Mouse (Mus musculus) E14TG2a.4 (cell line): ENCODE results near the gene Ihh.

Source experiments
- CTCF ChIP-seq: conservative IDR thresholded peaks from 2 replicates; pipeline ENCODE4 v1.5.1; 2014; ENCODE audit warnings: low read length
- NANOG ChIP-seq: IDR thresholded peaks from 2 replicates; pipeline ENCODE4 v1.6.1; 2014; ENCODE audit warnings: borderline replicate concordance, low read length, mixed read lengths

DNA sequence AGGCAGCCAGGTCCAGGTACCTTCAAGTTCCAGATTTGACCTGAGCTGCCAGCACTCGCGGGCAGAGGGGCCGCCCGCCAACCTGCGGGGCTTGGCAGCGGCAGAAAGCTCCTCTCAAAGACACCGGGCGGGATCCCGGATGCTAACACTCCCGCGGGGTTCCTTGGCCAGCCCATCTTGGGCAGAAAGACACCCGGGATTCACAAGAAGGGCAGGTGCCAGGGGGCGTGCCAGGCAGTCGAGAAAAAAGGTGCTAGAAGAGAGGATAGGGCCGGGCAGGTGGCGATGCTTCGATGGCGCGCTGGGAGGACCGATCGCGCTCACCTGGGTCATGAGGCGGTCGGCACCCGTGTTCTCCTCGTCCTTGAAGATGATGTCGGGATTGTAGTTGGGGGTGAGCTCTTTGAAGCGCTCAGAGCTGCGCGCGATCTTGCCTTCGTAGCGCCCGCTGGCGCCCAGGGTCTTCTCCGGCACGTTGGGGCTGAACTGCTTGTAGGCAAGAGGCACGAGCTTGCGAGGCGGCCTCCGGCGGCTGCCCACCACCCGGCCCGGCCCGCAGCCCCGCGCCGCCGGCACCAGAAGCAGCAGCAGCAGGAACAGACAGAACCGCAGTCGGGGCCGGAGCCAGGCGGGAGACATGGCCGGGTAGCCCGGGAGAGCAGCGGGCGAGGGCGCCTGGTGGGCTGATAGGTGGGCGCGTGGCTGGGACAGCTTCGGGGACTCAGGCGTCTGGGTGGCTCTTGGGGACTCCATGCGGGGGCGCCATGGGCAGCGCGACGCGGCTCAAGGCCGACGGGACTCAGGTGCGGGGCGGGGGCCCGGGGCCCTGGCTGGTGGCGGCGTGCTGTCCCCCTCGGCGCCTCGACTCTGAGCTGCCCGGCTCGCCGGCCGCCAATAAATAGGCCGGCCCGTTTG lies 639 bp downstream of the Ihh start:
- TF ChIP-seq CTCF = no peak
- TF ChIP-seq NANOG = no peak
